Mouse (Mus musculus) liver, postnatal 0 days (tissue): ENCODE results near the gene Prrc2a.

Experiments used
- CTCF ChIP-seq: sonication (generic); IDR thresholded peaks from 2 replicates; pipeline ENCODE4 v1.5.1; 2016; ENCODE audit warnings: antibody characterized with exemption, low read depth
- EP300 ChIP-seq: IDR thresholded peaks from 2 replicates; pipeline ENCODE4 v1.6.1; 2016; ENCODE audit warnings: antibody characterized with exemption, low read depth, mild to moderate bottlenecking

DNA sequence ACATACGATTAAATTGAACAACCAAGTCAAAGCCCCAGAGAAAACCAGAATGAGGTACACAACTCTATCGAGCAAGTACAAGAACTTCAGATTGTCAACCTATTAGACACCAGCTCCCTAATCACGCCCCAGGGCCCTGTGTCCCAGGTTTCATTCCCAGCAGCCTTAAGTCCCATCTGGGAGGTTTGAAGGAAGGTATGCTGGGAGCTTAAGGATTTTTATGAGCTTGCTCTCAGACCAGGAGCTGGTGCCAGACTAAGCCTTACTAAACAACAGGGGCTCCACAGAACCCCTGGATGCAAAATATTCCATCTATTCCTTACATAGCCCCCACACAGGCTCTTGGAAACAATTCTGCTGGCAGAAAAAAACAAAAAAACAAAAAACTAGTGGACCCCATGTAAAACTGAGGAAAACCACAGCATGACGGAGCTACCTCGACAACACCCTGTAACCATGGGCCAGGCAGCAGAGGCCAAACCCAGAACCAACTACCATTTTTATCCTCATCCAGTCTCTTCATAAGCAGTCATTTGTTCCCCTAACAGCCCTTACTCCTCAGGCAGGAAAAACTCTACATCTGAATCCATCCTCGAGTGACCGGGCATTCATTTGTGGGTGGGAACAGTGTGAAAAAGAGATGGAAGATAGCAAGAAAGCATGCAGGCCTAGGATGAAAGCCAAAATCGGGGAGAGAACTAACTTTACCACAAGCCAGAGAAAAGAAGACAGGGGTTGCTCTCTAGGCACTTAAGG is 1.2 kb downstream of the Prrc2a start:
- TF ChIP-seq CTCF (no peak), EP300 (no peak)
